Mouse (Mus musculus) embryonic facial prominence, embryonic 14.5 days (tissue): ENCODE measurements at regions not wholly inside any gene's neighbourhood (a gene's known extent, or its start where the extent isn't known, plus 50 kb on each side); places are given as distances from the start of the nearest gene placed in this dataset.

ENCODE experiments used
- ATAC-seq: fragments of 200-750 bp; cut with Nextera tagmentation; 2 replicates; pipeline ENCODE4 v1.8.0; 2017; ENCODE audit warnings: low read depth, moderate number of reproducible peaks, moderate TSS enrichment
- DNase-seq: peaks from one replicate; pipeline ENCODE4 v3.0.0-alpha.2; 2015; ENCODE audit warnings: low spot score
- H3K27ac ChIP-seq: fragments of 300-500 bp; sonication (generic); replicated peaks from 2 replicates; pipeline ENCODE4 v1.5.1; 2014; ENCODE audit warnings: low read depth, mild to moderate bottlenecking, low read length, moderate library complexity
- H3K27me3 ChIP-seq: fragments of 300-500 bp; sonication (generic); replicated peaks from 2 replicates; pipeline ENCODE4 v1.6.1; 2014; ENCODE audit warnings: low read length; ENCODE audit not compliant: control insufficient read depth, insufficient read depth
- H3K36me3 ChIP-seq: fragments of 300-500 bp; sonication (generic); 2 replicates; pipeline ENCODE4 v1.6.1; 2014; ENCODE audit warnings: low read length, mixed read lengths; ENCODE audit not compliant: control insufficient read depth, insufficient read depth
- H3K4me1 ChIP-seq: fragments of 300-500 bp; sonication (generic); 2 replicates; pipeline ENCODE4 v1.6.1; 2014; ENCODE audit warnings: antibody characterized with exemption, low read length; ENCODE audit not compliant: control insufficient read depth, insufficient read depth
- H3K4me2 ChIP-seq: fragments of 300-500 bp; sonication (generic); 2 replicates; pipeline ENCODE4 v1.6.1; 2014; ENCODE audit warnings: low read depth, mild to moderate bottlenecking, low read length, moderate library complexity, mixed read lengths
- H3K4me3 ChIP-seq: fragments of 300-500 bp; sonication (generic); 2 replicates; pipeline ENCODE4 v1.5.1; 2014; ENCODE audit warnings: low read depth, mild to moderate bottlenecking, low read length
- H3K9ac ChIP-seq: fragments of 300-500 bp; sonication (generic); 2 replicates; pipeline ENCODE4 v1.6.1; 2014; ENCODE audit warnings: low read depth, mild to moderate bottlenecking, low read length, moderate library complexity, mixed read lengths
- H3K9me3 ChIP-seq: fragments of 300-500 bp; sonication (generic); 2 replicates; pipeline ENCODE4 v1.6.1; 2016; ENCODE audit warnings: low read length; ENCODE audit not compliant: control insufficient read depth
- WGBS: fragments of 180-500 bp; shearing (Covaris S2); extraction: QIAGEN DNeasy Blood & Tissue Kit; methylation state at CpG from one replicate; pipeline ENCODE4 v1.1.7; 2014; 5-methylcytosine and 5-hydroxymethylcytosine counted together

DNA sequence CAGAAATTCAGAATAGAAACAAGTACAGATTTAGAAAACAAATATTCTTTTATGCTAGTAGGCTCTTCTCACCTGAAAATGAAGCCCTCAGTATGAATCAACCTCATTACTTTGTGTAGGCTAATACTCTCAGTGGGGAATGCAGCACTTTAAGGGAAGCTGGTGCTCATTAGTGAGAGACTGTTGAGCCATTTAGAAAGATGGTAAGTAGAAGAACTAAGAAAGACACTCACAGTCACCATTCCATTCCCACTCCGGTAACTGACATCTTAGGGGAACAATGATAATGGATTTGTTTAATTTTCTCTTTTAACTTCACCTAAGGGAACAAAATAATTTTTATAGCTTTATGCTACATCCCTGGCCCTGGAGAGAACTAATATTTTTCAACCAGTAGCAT, 648.0 kb upstream of the Nova1 start:
- no peak overlapping the region for H3K9ac ChIP-seq
- no peak overlapping the region for H3K4me2 ChIP-seq
- no peaks in the 10 kb centered on the region for H3K36me3 ChIP-seq
- DNase-seq (peak; percentile 8), ATAC-seq (peak; percentile 53; the same call in 1 of the 2 replicates)
- H3K27ac ChIP-seq = no peak overlapping the region
- no peaks in the 10 kb centered on the region for H3K9me3 ChIP-seq
- no peaks in the 10 kb centered on the region for H3K4me1 ChIP-seq
- H3K4me3 ChIP-seq = no peak overlapping the region
- H3K27me3 ChIP-seq = no peaks in the 10 kb centered on the region
- 80% methylated on average over 1 of the region's 1 CpGs for WGBS

DNA sequence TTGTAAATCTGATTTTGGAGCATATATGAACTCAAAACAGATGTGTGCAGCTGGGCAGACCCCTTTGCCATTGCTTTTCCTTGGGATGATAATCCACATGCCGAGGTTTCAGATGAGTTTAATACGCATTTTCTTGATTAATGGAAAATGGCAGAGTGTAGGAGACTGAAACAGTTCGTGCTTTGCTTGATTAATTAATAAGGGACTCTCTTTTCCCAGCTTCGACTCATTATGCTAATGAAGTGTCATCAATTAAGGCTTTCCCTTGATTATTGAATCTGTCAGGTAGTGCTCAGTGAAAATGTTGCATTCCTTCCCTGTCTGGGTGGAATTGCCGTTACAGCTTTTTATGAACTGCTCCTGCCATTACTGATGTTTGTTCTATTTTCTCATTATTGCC, 647.2 kb upstream of the Nova1 start:
- no peaks in the 10 kb centered on the region for H3K4me1 ChIP-seq
- ATAC-seq (no peak), DNase-seq (no peak)
- no peaks in the 10 kb centered on the region for H3K36me3 ChIP-seq
- H3K27me3 ChIP-seq = no peaks in the 10 kb centered on the region
- no peak overlapping the region for H3K9ac ChIP-seq
- no peak overlapping the region for H3K4me3 ChIP-seq
- no peaks in the 10 kb centered on the region for H3K9me3 ChIP-seq
- H3K4me2 ChIP-seq = no peak overlapping the region
- 66% methylated on average over 5 of the region's 5 CpGs for WGBS
- H3K27ac ChIP-seq = no peak overlapping the region

DNA sequence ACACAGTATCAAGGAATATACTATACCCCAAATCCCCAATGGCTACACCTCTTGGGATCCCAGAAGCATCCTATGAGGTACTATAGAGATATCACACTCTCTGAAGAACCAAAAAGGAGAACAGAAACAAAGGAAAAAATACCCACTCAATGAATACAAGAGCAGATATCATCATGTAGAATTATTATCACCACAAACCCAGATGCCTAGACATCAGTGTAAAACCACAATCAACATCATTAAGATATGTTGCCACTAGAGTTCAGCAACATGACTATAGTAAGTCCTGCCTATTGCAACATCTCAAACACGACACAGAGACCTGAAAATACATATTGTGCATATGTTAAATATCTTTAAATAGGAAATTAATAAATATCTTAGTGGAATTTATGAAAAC, 612.9 kb upstream of the Nova1 start:
- no peak overlapping the region for H3K4me3 ChIP-seq
- H3K9me3 ChIP-seq = no peaks in the 10 kb centered on the region
- WGBS = 61% methylated on average over 1 of the region's 1 CpGs
- H3K36me3 ChIP-seq = no peaks in the 10 kb centered on the region
- no peak overlapping the region for H3K9ac ChIP-seq
- H3K27ac ChIP-seq = no peak overlapping the region
- H3K4me1 ChIP-seq = no peaks in the 10 kb centered on the region
- H3K27me3 ChIP-seq = no peaks in the 10 kb centered on the region
- DNase-seq = no peak
- no peak overlapping the region for H3K4me2 ChIP-seq
- no peak for ATAC-seq

DNA sequence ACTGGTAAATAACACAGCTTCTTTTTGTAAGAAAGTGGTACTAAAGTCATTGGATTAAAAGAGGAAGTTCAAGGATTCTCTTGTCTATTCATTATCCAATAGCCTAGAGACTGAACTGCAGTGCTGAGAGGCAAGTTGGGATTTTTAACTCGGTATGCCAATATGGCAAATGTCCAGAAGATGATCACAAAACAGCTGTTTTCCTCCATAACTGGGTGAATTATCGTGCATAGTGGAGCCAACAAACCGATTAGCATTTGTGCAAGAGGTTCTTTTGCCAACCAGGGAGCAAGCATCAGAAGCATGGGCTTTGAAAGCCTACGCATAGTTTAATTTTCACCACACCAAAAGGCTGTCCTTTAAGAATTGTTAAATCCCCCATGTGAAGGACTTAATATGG, 593.5 kb upstream of the Nova1 start:
- H3K9me3 ChIP-seq = no peaks in the 10 kb centered on the region
- H3K27me3 ChIP-seq = no peaks in the 10 kb centered on the region
- H3K27ac ChIP-seq = no peak overlapping the region
- no peak overlapping the region for H3K4me3 ChIP-seq
- no peak overlapping the region for H3K9ac ChIP-seq
- no peaks in the 10 kb centered on the region for H3K36me3 ChIP-seq
- DNase-seq (peak; percentile 1), ATAC-seq (no peak)
- H3K4me2 ChIP-seq = no peak overlapping the region
- 77% methylated on average over 4 of the region's 4 CpGs for WGBS
- H3K4me1 ChIP-seq = no peaks in the 10 kb centered on the region

DNA sequence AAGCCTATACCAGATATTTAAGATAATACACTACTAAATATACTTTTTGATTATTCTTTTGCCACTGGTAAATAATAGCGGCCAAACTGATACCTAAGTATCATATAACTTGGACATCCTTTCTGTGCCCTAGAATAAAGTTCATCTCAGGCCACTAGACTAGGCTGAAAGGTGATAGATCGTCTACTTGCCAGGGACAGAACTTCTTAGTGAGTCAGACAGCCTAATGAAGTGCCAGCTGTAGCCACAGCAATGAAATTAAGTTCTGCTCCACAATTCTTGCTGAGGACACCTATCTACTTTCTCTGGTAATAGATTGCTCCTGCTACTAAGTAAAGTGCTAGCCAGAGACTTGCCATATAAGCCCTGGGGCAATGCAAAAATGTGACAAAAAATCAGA, 587.8 kb upstream of the Nova1 start:
- Histone ChIP-seq H3K27me3 (no peaks in the 10 kb centered on the region), H3K9ac (no peak overlapping the region), H3K4me3 (no peak overlapping the region), H3K4me1 (no peaks in the 10 kb centered on the region), H3K9me3 (no peaks in the 10 kb centered on the region), H3K4me2 (no peak overlapping the region), H3K27ac (no peak overlapping the region), H3K36me3 (no peaks in the 10 kb centered on the region)
- ATAC-seq = no peak
- WGBS = 84% methylated on average over 2 of the region's 2 CpGs
- no peak for DNase-seq

DNA sequence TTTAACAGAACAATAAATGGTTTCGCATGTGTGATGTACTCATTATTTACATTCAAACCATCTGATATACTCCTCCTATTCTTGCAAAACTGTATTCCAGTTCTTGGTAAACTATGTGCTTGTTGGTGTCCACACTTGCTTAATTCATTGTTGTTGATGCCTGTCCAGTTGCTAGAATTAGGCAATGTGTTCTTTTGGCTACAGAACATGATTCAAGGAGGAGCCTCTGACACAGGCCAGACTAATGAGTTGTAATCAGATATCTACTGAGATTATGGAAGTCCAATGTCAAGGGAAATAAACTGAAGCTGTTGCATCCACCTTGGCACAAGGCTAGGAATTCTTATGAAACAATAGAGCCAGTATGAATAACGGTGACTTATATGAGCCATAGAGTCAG, 587.4 kb upstream of the Nova1 start:
- no peak overlapping the region for H3K9ac ChIP-seq
- no peak overlapping the region for H3K4me3 ChIP-seq
- no peaks in the 10 kb centered on the region for H3K27me3 ChIP-seq
- DNase-seq (no peak), ATAC-seq (no peak)
- no peak overlapping the region for H3K27ac ChIP-seq
- no peak overlapping the region for H3K4me2 ChIP-seq
- H3K36me3 ChIP-seq = no peaks in the 10 kb centered on the region
- H3K9me3 ChIP-seq = no peaks in the 10 kb centered on the region
- H3K4me1 ChIP-seq = no peaks in the 10 kb centered on the region
- WGBS = 95% methylated on average over 2 of the region's 2 CpGs

DNA sequence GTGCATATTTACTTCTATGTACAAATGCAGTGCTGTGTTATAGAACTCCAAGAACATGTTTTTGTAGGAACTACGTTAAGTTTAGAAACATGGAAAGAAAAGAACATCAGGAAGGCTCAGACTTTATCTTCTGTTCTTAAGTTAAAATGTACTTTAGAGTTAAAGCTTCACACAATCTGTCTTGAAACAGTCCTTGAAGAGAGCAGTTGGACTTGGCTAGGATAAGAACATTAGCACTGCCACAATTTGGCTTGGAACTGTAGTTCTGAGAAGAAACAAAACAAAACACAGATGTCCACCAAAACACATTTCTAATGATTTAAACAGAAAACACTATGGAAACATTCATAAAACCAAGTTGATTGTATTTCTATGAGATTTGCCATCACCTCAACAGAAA, 564.5 kb upstream of the Nova1 start:
- Histone ChIP-seq H3K4me1 (no peaks in the 10 kb centered on the region), H3K9me3 (no peaks in the 10 kb centered on the region), H3K27me3 (no peaks in the 10 kb centered on the region), H3K27ac (no peak overlapping the region), H3K9ac (no peak overlapping the region), H3K4me2 (no peak overlapping the region), H3K4me3 (no peak overlapping the region), H3K36me3 (no peaks in the 10 kb centered on the region)
- 84% methylated on average over 1 of the region's 1 CpGs for WGBS
- no peak for ATAC-seq
- DNase-seq = no peak

DNA sequence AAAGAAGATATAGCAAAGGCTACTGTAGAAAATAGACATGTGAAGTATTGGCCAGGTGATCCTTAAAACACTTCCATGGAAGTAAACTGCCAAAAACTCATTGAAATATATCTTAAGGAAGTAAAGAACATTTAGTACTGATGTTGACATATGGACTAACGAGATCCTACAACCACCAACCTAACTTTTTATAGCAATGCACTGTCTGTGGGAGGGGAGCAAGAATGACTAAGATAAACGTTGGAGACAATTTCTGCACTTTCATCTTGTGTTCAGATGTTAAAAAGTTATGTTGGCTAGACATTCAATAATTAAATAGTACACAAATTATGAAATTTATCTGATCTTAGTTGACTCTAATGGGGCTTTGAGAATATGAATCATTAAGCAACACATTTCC, 534.5 kb upstream of the Nova1 start:
- H3K36me3 ChIP-seq = no peaks in the 10 kb centered on the region
- no peaks in the 10 kb centered on the region for H3K27me3 ChIP-seq
- no peaks in the 10 kb centered on the region for H3K4me1 ChIP-seq
- no peak overlapping the region for H3K4me3 ChIP-seq
- H3K4me2 ChIP-seq = no peak overlapping the region
- DNase-seq = no peak
- ATAC-seq = no peak
- WGBS = 67% methylated on average over 2 of the region's 2 CpGs
- H3K9me3 ChIP-seq = no peaks in the 10 kb centered on the region
- no peak overlapping the region for H3K9ac ChIP-seq
- no peak overlapping the region for H3K27ac ChIP-seq

DNA sequence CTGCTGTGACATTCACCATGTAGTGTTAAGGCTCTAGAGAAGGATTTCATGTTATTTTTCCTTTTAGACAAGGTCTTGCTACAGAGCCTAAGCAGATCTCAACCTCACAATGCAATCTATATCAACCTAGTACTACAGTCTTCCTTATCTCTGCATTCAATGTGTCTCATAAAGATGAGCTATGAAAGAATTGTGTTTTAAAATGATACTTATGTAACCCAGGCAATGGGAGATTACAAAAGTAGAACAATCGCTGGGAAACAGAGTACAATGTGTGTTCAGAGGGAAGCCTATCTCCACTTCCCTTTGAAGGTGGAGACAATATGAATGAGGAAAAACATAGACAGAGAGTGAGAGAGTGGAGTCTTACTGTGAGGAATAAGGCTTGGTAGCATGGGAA, 532.5 kb upstream of the Nova1 start:
- no peak overlapping the region for H3K27ac ChIP-seq
- no peaks in the 10 kb centered on the region for H3K36me3 ChIP-seq
- H3K27me3 ChIP-seq = no peaks in the 10 kb centered on the region
- ATAC-seq = no peak
- no peak overlapping the region for H3K4me2 ChIP-seq
- no peak for DNase-seq
- no peak overlapping the region for H3K4me3 ChIP-seq
- no peak overlapping the region for H3K9ac ChIP-seq
- WGBS = 96% methylated on average over 1 of the region's 1 CpGs
- H3K4me1 ChIP-seq = no peaks in the 10 kb centered on the region
- no peaks in the 10 kb centered on the region for H3K9me3 ChIP-seq
